Mouse (Mus musculus): ENCODE data around the gene Cbl.

GRCm38 (mm10) chr9:44126746-44127145 is 107.1 kb downstream of the Cbl start:
- TF ChIP-seq POLR2A (IDR thresholded peaks at IDR 0.05; ENCODE audit: insufficient read depth, low read depth, low read length): no peak
- no peak for TF ChIP-seq CTCF (IDR thresholded peaks at IDR 0.05; ENCODE audit: insufficient read depth, low read depth, low read length)

All from olfactory bulb, adult 2 months (tissue).